Mouse (Mus musculus) limb, embryonic 13.5 days (tissue): Measurements from ENCODE around the gene 1700028K03Rik. TPM values are rescaled to one million over a fixed set of nuclear protein-coding genes. Genes with fewer than 3 reads are reported as not detected.

Source experiments
- ATAC-seq: fragments of 200-750 bp; cut with Nextera tagmentation; 2 replicates; pipeline ENCODE4 v1.8.0; 2017; ENCODE audit warnings: low read depth, moderate number of reproducible peaks, moderate TSS enrichment; ENCODE audit not compliant: low FRiP score
- H3K27ac ChIP-seq: fragments of 300-500 bp; sonication (generic); 2 replicates; pipeline ENCODE4 v1.5.1; 2015; ENCODE audit warnings: inconsistent platforms, mild to moderate bottlenecking, moderate library complexity
- H3K27me3 ChIP-seq: fragments of 300-500 bp; sonication (generic); 2 replicates; pipeline ENCODE4 v1.6.1; 2015; ENCODE audit warnings: mild to moderate bottlenecking, inconsistent platforms
- H3K36me3 ChIP-seq: fragments of 300-500 bp; sonication (generic); 2 replicates; pipeline ENCODE4 v1.6.1; 2015; ENCODE audit warnings: inconsistent platforms, mild to moderate bottlenecking, moderate library complexity
- H3K4me1 ChIP-seq: fragments of 300-500 bp; sonication (generic); 2 replicates; pipeline ENCODE4 v1.6.1; 2015; ENCODE audit warnings: inconsistent platforms
- H3K4me2 ChIP-seq: fragments of 300-500 bp; sonication (generic); replicated peaks from 2 replicates; pipeline ENCODE4 v1.6.1; 2015; ENCODE audit warnings: inconsistent platforms, mild to moderate bottlenecking, moderate library complexity
- H3K4me3 ChIP-seq: fragments of 300-500 bp; sonication (generic); 2 replicates; pipeline ENCODE4 v1.5.1; 2015; ENCODE audit warnings: moderate library complexity, mild to moderate bottlenecking, inconsistent platforms
- H3K9ac ChIP-seq: fragments of 300-500 bp; sonication (generic); 2 replicates; pipeline ENCODE4 v1.6.1; 2015; ENCODE audit warnings: mild to moderate bottlenecking, inconsistent platforms
- H3K9me3 ChIP-seq: fragments of 300-500 bp; sonication (generic); 2 replicates; pipeline ENCODE4 v1.6.1; 2016; ENCODE audit warnings: inconsistent platforms
- WGBS: fragments of 180-500 bp; shearing (Covaris S2); methylation state at CpG from one replicate; pipeline ENCODE4 v1.1.7; 2015; 5-methylcytosine and 5-hydroxymethylcytosine counted together
- polyA plus RNA-seq: library from polyadenylated mRNA; unstranded; fragments of >200 nt; fragmentation: Nextera tagmentation; extraction: Ambion mirVana; gene quantifications from 2 replicates; pipeline ENCODE4 v1.2.1, GENCODE M21; 2015

Gene 1700028K03Rik
- polyA plus RNA-seq, 1 experiment from 2014 or later, result 0.13 TPM

DNA sequence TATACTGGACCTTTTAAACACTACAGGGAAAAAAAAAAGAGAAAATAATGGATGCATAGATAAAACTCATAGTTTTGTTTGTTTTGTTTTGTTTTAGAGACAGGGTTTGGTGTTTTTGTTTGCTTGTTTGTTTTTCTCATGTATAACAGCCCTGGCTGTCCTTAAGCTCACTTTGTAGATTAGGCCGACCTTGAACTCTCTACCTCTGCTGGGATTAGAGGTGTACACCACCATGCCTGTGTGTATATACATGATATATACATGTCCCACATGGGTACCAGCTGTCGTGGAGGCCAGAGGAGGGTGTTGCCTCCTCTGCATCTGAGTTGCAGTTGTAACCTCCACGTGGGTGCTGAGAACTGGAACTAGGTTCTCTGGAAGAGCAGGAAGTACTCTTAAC is 13.9 kb downstream of the 1700028K03Rik start:
- Histone ChIP-seq H3K4me3 (no peak overlapping the region), H3K9ac (no peak overlapping the region), H3K27ac (no peak overlapping the region), H3K9me3 (no peaks in the 10 kb centered on the region), H3K36me3 (peaks cover 28% of the 10 kb centered on the region), H3K4me1 (no peaks in the 10 kb centered on the region), H3K27me3 (no peaks in the 10 kb centered on the region), H3K4me2 (no peak overlapping the region)
- WGBS, result 84% methylated on average over 3 of the region's 3 CpGs
- ATAC-seq, result no peak

DNA sequence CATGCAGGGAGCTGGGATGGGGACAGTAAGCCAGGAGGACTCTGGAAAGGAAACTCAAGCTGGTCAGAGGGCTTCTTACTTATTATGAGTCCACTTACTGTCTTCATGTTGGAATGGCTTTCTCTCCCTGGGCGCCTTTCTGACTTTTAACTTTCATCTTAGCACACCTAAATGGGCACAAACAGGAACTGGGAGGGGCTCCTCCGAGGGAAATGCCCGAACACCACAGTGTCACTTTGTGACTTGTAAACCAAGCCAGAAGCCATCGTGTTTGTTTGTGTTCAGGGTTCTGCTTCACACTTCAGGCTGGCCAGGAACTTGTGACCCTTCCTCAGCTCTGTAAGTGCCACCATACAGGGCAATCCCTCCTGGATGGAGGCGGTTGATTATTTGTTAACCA is 19.8 kb downstream of the 1700028K03Rik start:
- Histone ChIP-seq H3K36me3 (peaks cover 54% of the 10 kb centered on the region), H3K27me3 (no peaks in the 10 kb centered on the region), H3K9me3 (no peaks in the 10 kb centered on the region), H3K4me1 (no peaks in the 10 kb centered on the region), H3K4me3 (no peak overlapping the region), H3K27ac (no peak overlapping the region), H3K4me2 (no peak overlapping the region), H3K9ac (no peak overlapping the region)
- WGBS, result 47% methylated on average over 5 of the region's 5 CpGs
- no peak for ATAC-seq

GRCm38 (mm10) chr5:107556969-107557368 is 22.5 kb downstream of the 1700028K03Rik start:
- no peaks in the 10 kb centered on the region for H3K4me1 ChIP-seq
- peaks cover 67% of the 10 kb centered on the region for H3K36me3 ChIP-seq
- H3K27me3 ChIP-seq, result no peaks in the 10 kb centered on the region
- no peaks in the 10 kb centered on the region for H3K9me3 ChIP-seq
- H3K9ac ChIP-seq, result no peak overlapping the region
- ATAC-seq, result no peak
- H3K4me2 ChIP-seq, result no peak overlapping the region
- H3K27ac ChIP-seq, result no peak overlapping the region
- no peak overlapping the region for H3K4me3 ChIP-seq
- WGBS, result 77% methylated on average over 3 of the region's 3 CpGs

DNA sequence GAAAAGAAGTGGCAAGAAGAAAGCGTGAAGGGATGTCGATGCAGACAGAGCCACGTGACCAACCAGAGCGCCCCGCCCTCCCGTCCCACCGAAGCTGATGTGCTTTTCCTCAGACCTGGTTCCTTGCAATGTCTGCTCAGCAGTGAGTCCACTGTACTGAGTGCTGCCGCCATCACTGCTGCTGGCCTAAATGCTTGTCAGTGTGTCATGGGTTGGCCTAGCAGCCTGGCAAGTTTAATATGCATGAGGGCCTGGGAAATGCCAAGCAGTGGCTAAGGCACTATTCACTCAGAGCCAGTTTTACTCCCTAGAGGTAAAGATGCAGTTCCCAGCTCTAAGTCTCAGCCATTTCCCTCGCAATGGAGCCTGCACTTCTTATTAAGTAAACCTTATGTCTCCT is 34.6 kb downstream of the 1700028K03Rik start:
- peaks cover 66% of the 10 kb centered on the region for H3K36me3 ChIP-seq

GRCm38 (mm10) chr5:107597301-107598077 is 63.0 kb downstream of the 1700028K03Rik start, which contains the start of the genes Rpap2 and Glmn:
Gene Rpap2 (plus strand): TSS chr5:107597373.
Gene Glmn (minus strand): TSS chr5:107597888.
- WGBS, result 0% methylated on average over 42 of the region's 64 CpGs
- Histone ChIP-seq H3K4me1 (peaks cover 9% of the 10 kb centered on the region), H3K27me3 (no peaks in the 10 kb centered on the region), H3K36me3 (peaks cover 23% of the 10 kb centered on the region), H3K27ac (peak within 1 kb of the TSS; percentile 85), H3K9ac (peak within 1 kb of the TSS; percentile 79), H3K4me3 (peak within 1 kb of the TSS; percentile 67), H3K9me3 (no peaks in the 10 kb centered on the region), H3K4me2 (peak within 1 kb of the TSS; percentile 71)
- peak; percentile 96 for ATAC-seq

More for the DNA sequence above, 34.6 kb downstream of the 1700028K03Rik start:
- 97% methylated on average over 9 of the region's 9 CpGs for WGBS
- no peaks in the 10 kb centered on the region for H3K9me3 ChIP-seq
- no peaks in the 10 kb centered on the region for H3K4me1 ChIP-seq
- no peaks in the 10 kb centered on the region for H3K27me3 ChIP-seq
- H3K27ac ChIP-seq, result no peak overlapping the region
- no peak overlapping the region for H3K4me3 ChIP-seq
- H3K4me2 ChIP-seq, result no peak overlapping the region
- ATAC-seq, result no peak
- H3K9ac ChIP-seq, result no peak overlapping the region

- Histone ChIP-seq H3K9me3 (no peaks in the 10 kb centered on the region), H3K4me2 (peak overlapping the region; percentile 71), H3K27me3 (no peaks in the 10 kb centered on the region), H3K9ac (peak overlapping the region; percentile 79), H3K36me3 (peaks cover 23% of the 10 kb centered on the region), H3K4me3 (peak overlapping the region; percentile 67), H3K27ac (no peak overlapping the region), H3K4me1 (peaks cover 9% of the 10 kb centered on the region)
- 19% methylated on average over 4 of the region's 4 CpGs for WGBS
- no peak for ATAC-seq
Observed at GRCm38 (mm10) chr5:107598380-107598779, 63.9 kb downstream of the 1700028K03Rik start.

Other genes starting within 250 kb of the 1700028K03Rik start
- 23.1 and 25.4 TPM in 2 replicates for gene Tgfbr3, start 245.1 kb upstream of the 1700028K03Rik start, polyA plus RNA-seq
- gene Brdt, start 203.6 kb upstream of the 1700028K03Rik start, polyA plus RNA-seq, result 4.4 and 4.5 TPM in 2 replicates
- 1.9 and 2.3 TPM in 2 replicates for gene Ephx4, start 132.0 kb upstream of the 1700028K03Rik start, polyA plus RNA-seq
- not detected in 2 replicates for gene Lpcat2b, start 103.2 kb upstream of the 1700028K03Rik start, polyA plus RNA-seq
- 5.7 and 7.0 TPM in 2 replicates for gene Btbd8, start 96.7 kb upstream of the 1700028K03Rik start, polyA plus RNA-seq
- gene Gm42669, start 27.1 kb upstream of the 1700028K03Rik start, polyA plus RNA-seq, result 0.51 and 0.64 TPM in 2 replicates
- gene Rpap2, start 62.7 kb downstream of the 1700028K03Rik start, polyA plus RNA-seq, result 20.5 and 22.3 TPM in 2 replicates
- gene Glmn, start 63.2 kb downstream of the 1700028K03Rik start, polyA plus RNA-seq, result 44.1 and 46.4 TPM in 2 replicates
- gene Gfi1, start 191.3 kb downstream of the 1700028K03Rik start, polyA plus RNA-seq, result 0.08 and 0.09 TPM in 2 replicates